20 mouse cellular contexts compared by ENCODE assay signal in the genomic region with DNA sequence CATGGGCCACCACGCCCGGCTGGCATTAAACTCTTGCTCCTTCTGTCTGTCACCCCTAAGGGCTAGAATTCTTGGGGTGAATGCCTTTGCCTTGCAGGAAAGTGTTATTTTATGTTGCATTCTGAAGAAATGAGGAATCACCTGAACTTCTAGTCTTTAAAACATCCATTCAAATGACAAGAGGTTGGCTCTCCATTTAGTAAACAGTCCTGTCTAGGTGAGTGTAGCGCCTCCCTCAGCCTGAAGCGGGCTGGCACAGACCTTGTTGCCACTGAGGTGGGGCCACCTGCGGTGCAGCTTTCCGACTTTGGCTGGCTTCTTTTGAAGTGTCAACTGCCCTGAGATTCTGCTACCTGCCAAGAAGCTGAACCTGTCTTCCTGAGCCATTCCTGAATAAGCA. TPM values are rescaled to one million over a fixed set of nuclear protein-coding genes. Genes with fewer than 3 reads are reported as not detected.
DNase-seq lines count a peak whose midpoint lies in the region; ATAC-seq and TF ChIP-seq lines count a peak whose summit lies in the region.
"Had no signal": no experiment of that assay in that cellular context is flagged by ENCODE, and none has a peak within 500 bp of the region (broad histone marks: within the 10 kb centered on the region; RNA-seq: fewer than 3 reads in every experiment).

No protein-coding gene starts in this region.

- no peak overlapping the region for H3K9ac ChIP-seq in midbrain, embryonic 11.5 days (ENCODE audit: low read length)
- no peak overlapping the region for H3K9ac ChIP-seq in midbrain, embryonic 13.5 days (replicated peaks)
- H3K9ac ChIP-seq: embryonic facial prominence, embryonic 12.5 days; forebrain, embryonic 13.5 days; forebrain, embryonic 15.5 days; forebrain, postnatal 0 days had no signal

- no peak overlapping the region for H3K4me3 ChIP-seq in cerebellum, adult 2 months (replicated peaks; ENCODE audit: insufficient read depth, low read depth, low read length)
- no peak overlapping the region for H3K4me3 ChIP-seq in midbrain, embryonic 11.5 days (ENCODE audit: low read depth, low read length)
- no peak overlapping the region for H3K4me3 ChIP-seq in midbrain, embryonic 13.5 days (replicated peaks)
- H3K4me3 ChIP-seq: embryonic facial prominence, embryonic 10.5 days; embryonic facial prominence, embryonic 12.5 days; forebrain, embryonic 13.5 days; forebrain, embryonic 15.5 days had no signal

- DNase-seq in cerebellum, adult 9-11 months = peak; percentile 5
- DNase-seq in cerebellum, adult 2 months = no peak
- peak; percentile 75 for DNase-seq in midbrain, embryonic 11.5 days (ENCODE audit: low spot score, missing footprints)
- DNase-seq in ES-CJ7 (ENCODE audit: low read depth, low spot score) = peak; percentile 40
- no peak for DNase-seq in spleen, postnatal 36 days (ENCODE audit: low spot score in 2 of 2)
- DNase-seq: adrenal gland, adult 8-10 months; adrenal gland, postnatal 14 days; adrenal gland, postnatal 36 days; B cell, adult 2 months; cerebellum, adult 11-12 months; cerebellum, adult 8-10 months; cerebellum, postnatal 25 days; forebrain, postnatal 0 days had no signal

- H3K4me2 ChIP-seq in midbrain, embryonic 11.5 days = no peak overlapping the region
- no peak overlapping the region for H3K4me2 ChIP-seq in midbrain, embryonic 13.5 days (replicated peaks)
- H3K4me2 ChIP-seq: embryonic facial prominence, embryonic 12.5 days; forebrain, embryonic 13.5 days; forebrain, embryonic 15.5 days had no signal

- H3K27ac ChIP-seq in cerebellum, adult 2 months (ENCODE audit: insufficient read depth, low read length) = no peak overlapping the region
- no peak overlapping the region for H3K27ac ChIP-seq in midbrain, embryonic 11.5 days (ENCODE audit: low read depth, low read length)
- H3K27ac ChIP-seq in midbrain, embryonic 13.5 days = no peak overlapping the region
- H3K27ac ChIP-seq: embryonic facial prominence, embryonic 10.5 days; embryonic facial prominence, embryonic 12.5 days; forebrain, embryonic 13.5 days; forebrain, embryonic 15.5 days had no signal

- no peak for TF ChIP-seq CTCF in cerebellum, adult 2 months (IDR thresholded peaks at IDR 0.05; ENCODE audit: borderline replicate concordance, insufficient read depth, low read depth, low read length)

- H3K4me1 ChIP-seq in cerebellum, adult 2 months (ENCODE audit: control insufficient read depth, insufficient read depth, low read length) = no peaks in the 10 kb centered on the region
- H3K4me1 ChIP-seq in midbrain, embryonic 11.5 days (ENCODE audit: control insufficient read depth, insufficient read depth, low read length) = peaks cover 10% of the 10 kb centered on the region
- H3K4me1 ChIP-seq in midbrain, embryonic 13.5 days (replicated peaks) = peaks cover 19% of the 10 kb centered on the region

- no peaks in the 10 kb centered on the region for H3K36me3 ChIP-seq in midbrain, embryonic 11.5 days (ENCODE audit: control insufficient read depth, insufficient read depth, low read length)
- no peaks in the 10 kb centered on the region for H3K36me3 ChIP-seq in midbrain, embryonic 13.5 days
- H3K36me3 ChIP-seq: embryonic facial prominence, embryonic 10.5 days; embryonic facial prominence, embryonic 12.5 days; forebrain, embryonic 15.5 days had no signal

- TF ChIP-seq POLR2A in cerebellum, adult 2 months (IDR thresholded peaks at IDR 0.05; ENCODE audit: borderline replicate concordance, insufficient read depth, low read length) = no peak

- no peaks in the 10 kb centered on the region for H3K9me3 ChIP-seq in midbrain, embryonic 11.5 days (ENCODE audit: control insufficient read depth, low read length)
- no peaks in the 10 kb centered on the region for H3K9me3 ChIP-seq in midbrain, embryonic 13.5 days
- H3K9me3 ChIP-seq: embryonic facial prominence, embryonic 10.5 days; embryonic facial prominence, embryonic 12.5 days; forebrain, embryonic 13.5 days; forebrain, embryonic 15.5 days had no signal

- 53% methylated on average over 6 of the region's 6 CpGs for WGBS in cerebellum, adult 2 months
- WGBS in midbrain, embryonic 11.5 days = 59% methylated on average over 6 of the region's 6 CpGs
- WGBS in midbrain, embryonic 13.5 days = 57% methylated on average over 6 of the region's 6 CpGs

- H3K27me3 ChIP-seq in cerebellum, adult 2 months (ENCODE audit: control insufficient read depth, insufficient read depth, low read length) = no peaks in the 10 kb centered on the region
- H3K27me3 ChIP-seq in midbrain, embryonic 11.5 days (ENCODE audit: control insufficient read depth, insufficient read depth, low read length) = peaks cover 18% of the 10 kb centered on the region
- H3K27me3 ChIP-seq in midbrain, embryonic 13.5 days = peaks cover 30% of the 10 kb centered on the region

- ATAC-seq in midbrain, embryonic 11.5 days (ENCODE audit: low FRiP score) = no peak
- ATAC-seq in midbrain, embryonic 13.5 days = no peak
- ATAC-seq: activated CD4-positive, CD25-positive, alpha-beta regulatory T cell, adult 4 months; CD4-positive, CD25-positive, alpha-beta regulatory T cell, adult 4 months; forebrain, embryonic 13.5 days; forebrain, embryonic 15.5 days; forebrain, postnatal 0 days had no signal

RNA-seq across cellular contexts. Expression of gene Pfkfb3, which starts 1.4 kb away (rescaled TPM):
- polyA plus RNA-seq in cerebellum, adult 2 months (2012; rRNA removed) = 33.8 and 38.2 TPM in 2 replicates
- polyA plus RNA-seq in midbrain, embryonic 11.5 days (2014; fragmentation: Nextera tagmentation; extraction: Ambion mirVana) = 13.8 TPM in 2 replicates
- polyA plus RNA-seq in midbrain, embryonic 13.5 days (2015; fragmentation: Nextera tagmentation; extraction: Ambion mirVana) = 23.4 and 24.8 TPM in 2 replicates

RNA-seq across cellular contexts. Expression of gene Rbm17, which starts 48.6 kb away (rescaled TPM):
- polyA plus RNA-seq in cerebellum, adult 2 months (2012; rRNA removed) = 136 and 137 TPM in 2 replicates
- 187 and 205 TPM in 2 replicates for polyA plus RNA-seq in midbrain, embryonic 11.5 days (2014; fragmentation: Nextera tagmentation; extraction: Ambion mirVana)
- 140 and 146 TPM in 2 replicates for polyA plus RNA-seq in midbrain, embryonic 13.5 days (2015; fragmentation: Nextera tagmentation; extraction: Ambion mirVana)

Comparison
In these comparisons a context has a peak if more than half of its experiments do, and no peak if none do; other contexts are left out.
1. DNase-seq: peak in cerebellum, adult 9-11 months (single experiment), midbrain, embryonic 11.5 days (single experiment) and ES-CJ7 (single experiment); none in cerebellum, adult 2 months (0 of 2) and spleen, postnatal 36 days (0 of 2).